Mouse (Mus musculus) forebrain, embryonic 11.5 days (tissue): ENCODE results near the gene Fkbp8. TPM values are rescaled to one million over a fixed set of nuclear protein-coding genes. Genes with fewer than 3 reads are reported as not detected.
A peak's percentile ranks its signal among the peaks of the same experiment; 100 is the strongest.

Experiments
- ATAC-seq: fragments of 200-750 bp; cut with Nextera tagmentation; replicated peaks from 2 replicates; pipeline ENCODE4 v1.8.0; 2017; ENCODE audit warnings: moderate TSS enrichment; ENCODE audit not compliant: low FRiP score
- DNase-seq: peaks from one replicate; pipeline ENCODE4 v3.0.0-alpha.2; 2017; ENCODE audit warnings: low spot score
- H3K27ac ChIP-seq: fragments of 300-500 bp; sonication (generic); 2 replicates; pipeline ENCODE4 v1.5.1; 2014; ENCODE audit warnings: low read depth, low read length
- H3K27me3 ChIP-seq: fragments of 300-500 bp; sonication (generic); 2 replicates; pipeline ENCODE4 v1.6.1; 2014; ENCODE audit warnings: mild to moderate bottlenecking, low read length, mixed read lengths; ENCODE audit not compliant: control insufficient read depth, insufficient read depth
- H3K36me3 ChIP-seq: fragments of 300-500 bp; sonication (generic); 2 replicates; pipeline ENCODE4 v1.6.1; 2014; ENCODE audit warnings: mild to moderate bottlenecking, low read length, moderate library complexity, mixed read lengths; ENCODE audit not compliant: control insufficient read depth, insufficient read depth
- H3K4me1 ChIP-seq: fragments of 300-500 bp; sonication (generic); replicated peaks from 2 replicates; pipeline ENCODE4 v1.6.1; 2014; ENCODE audit warnings: low read length, mixed read lengths; ENCODE audit not compliant: control insufficient read depth, insufficient read depth
- H3K4me2 ChIP-seq: fragments of 300-500 bp; sonication (generic); 2 replicates; pipeline ENCODE4 v1.6.1; 2014; ENCODE audit warnings: low read depth, mild to moderate bottlenecking, low read length, moderate library complexity, mixed read lengths; ENCODE audit not compliant: severe bottlenecking
- H3K4me3 ChIP-seq: fragments of 300-500 bp; sonication (generic); 2 replicates; pipeline ENCODE4 v1.5.1; 2014; ENCODE audit warnings: low read depth, low read length
- H3K9ac ChIP-seq: fragments of 300-500 bp; sonication (generic); 2 replicates; pipeline ENCODE4 v1.6.1; 2014; ENCODE audit warnings: low read length
- H3K9me3 ChIP-seq: fragments of 300-500 bp; sonication (generic); 2 replicates; pipeline ENCODE4 v1.6.1; 2016; ENCODE audit warnings: low read length, mixed read lengths; ENCODE audit not compliant: control insufficient read depth
- WGBS: fragments of 180-500 bp; shearing (Covaris S2); extraction: QIAGEN DNeasy Blood & Tissue Kit; methylation state at CpG from one replicate; pipeline ENCODE4 v1.1.7; 2014; 5-methylcytosine and 5-hydroxymethylcytosine counted together
- polyA plus RNA-seq: library from polyadenylated mRNA; unstranded; fragments of >200 nt; fragmentation: Nextera tagmentation; extraction: Ambion mirVana; gene quantifications from 2 replicates; pipeline ENCODE4 v1.2.1, GENCODE M21; 2014

The Fkbp8 gene
- polyA plus RNA-seq, 1 experiment from 2014 or later: 268 TPM

DNA sequence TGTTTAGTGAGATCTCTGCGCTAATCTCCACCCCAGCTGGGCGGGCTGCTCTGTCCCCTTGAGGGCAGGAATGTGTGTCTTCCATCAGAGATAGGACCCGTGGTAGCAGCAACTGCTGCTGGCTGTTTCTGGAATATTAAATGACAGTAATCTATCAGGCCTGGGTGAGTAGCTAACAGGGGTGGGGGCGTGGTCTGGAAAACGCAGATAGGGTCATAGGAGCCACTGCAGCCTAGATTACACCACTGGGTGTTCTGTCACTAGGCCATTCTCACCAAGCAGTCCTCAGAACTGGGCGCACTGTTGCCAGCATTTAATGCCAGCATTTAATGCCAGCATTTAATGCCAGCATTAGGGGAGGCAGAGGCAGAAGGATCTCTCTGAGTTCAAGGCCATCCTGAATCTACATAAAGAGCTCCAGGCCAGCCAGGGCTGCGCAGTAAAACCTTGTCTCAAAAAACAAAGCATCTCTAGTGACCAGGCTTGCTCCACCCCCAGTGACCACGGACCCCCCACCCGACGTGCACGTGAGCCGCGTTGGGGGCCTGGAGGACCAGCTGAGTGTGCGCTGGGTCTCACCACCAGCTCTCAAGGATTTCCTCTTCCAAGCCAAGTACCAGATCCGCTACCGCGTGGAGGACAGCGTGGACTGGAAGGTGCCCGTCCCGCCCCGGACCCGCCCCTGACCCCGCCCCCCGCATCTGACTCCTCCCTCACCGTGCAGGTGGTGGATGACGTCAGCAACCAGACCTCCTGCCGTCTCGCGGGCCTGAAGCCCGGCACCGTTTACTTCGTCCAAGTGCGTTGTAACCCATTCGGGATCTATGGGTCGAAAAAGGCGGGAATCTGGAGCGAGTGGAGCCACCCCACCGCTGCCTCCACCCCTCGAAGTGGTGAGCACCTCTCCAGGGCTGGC is 26.9 kb upstream of the Fkbp8 start:
- H3K27ac ChIP-seq: no peak overlapping the region
- no peaks in the 10 kb centered on the region for H3K36me3 ChIP-seq
- no peaks in the 10 kb centered on the region for H3K9me3 ChIP-seq
- peaks cover 7% of the 10 kb centered on the region for H3K4me1 ChIP-seq
- no peak overlapping the region for H3K9ac ChIP-seq
- WGBS: 6% methylated on average over 39 of the region's 39 CpGs
- H3K27me3 ChIP-seq: peaks cover 76% of the 10 kb centered on the region
- H3K4me2 ChIP-seq: peak overlapping the region; percentile 26
- ATAC-seq (no peak), DNase-seq (peak; percentile 74)
- H3K4me3 ChIP-seq: no peak overlapping the region

DNA sequence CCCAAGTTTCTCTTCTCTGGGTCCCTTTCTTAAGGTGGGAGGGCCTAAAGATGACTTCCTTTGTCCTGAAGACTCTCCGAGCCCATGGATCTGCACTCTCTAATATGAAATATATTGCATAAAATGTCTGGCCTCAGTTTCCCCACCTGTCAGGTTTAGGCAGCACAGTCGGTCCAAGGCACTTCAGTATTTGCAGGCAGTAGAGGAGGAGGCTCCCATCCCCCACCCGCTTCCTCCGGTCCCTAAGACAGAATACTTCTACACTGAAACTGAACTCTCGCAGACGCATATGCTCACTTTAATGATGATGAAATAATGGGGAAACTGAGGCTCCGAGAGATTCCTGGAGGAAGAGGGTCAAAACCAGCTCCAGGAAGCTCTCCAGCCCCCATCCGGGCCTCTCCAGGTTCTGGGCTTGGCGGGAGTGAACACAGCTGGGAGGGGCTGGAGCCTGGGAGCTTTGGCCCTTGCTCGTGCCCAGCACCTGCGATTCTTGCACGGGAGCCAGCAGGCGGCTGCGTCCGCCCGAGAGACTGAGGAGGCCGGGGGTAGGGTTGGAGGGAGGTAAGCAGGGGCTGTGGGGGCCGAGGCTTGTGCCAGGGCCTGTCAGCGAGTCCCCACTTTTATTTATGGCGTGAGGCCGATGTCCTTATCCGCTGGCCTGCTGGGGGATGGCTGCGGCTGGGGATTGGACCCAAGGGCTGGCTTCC is 25.5 kb upstream of the Fkbp8 start:
- no peaks in the 10 kb centered on the region for H3K36me3 ChIP-seq
- H3K4me1 ChIP-seq: peaks cover 8% of the 10 kb centered on the region
- no peak overlapping the region for H3K27ac ChIP-seq
- peaks cover 63% of the 10 kb centered on the region for H3K27me3 ChIP-seq
- ATAC-seq: no peak
- H3K9ac ChIP-seq: no peak overlapping the region
- no peak overlapping the region for H3K4me2 ChIP-seq
- no peak overlapping the region for H3K4me3 ChIP-seq
- 9% methylated on average over 23 of the region's 23 CpGs for WGBS
- H3K9me3 ChIP-seq: no peaks in the 10 kb centered on the region
- DNase-seq: no peak

DNA sequence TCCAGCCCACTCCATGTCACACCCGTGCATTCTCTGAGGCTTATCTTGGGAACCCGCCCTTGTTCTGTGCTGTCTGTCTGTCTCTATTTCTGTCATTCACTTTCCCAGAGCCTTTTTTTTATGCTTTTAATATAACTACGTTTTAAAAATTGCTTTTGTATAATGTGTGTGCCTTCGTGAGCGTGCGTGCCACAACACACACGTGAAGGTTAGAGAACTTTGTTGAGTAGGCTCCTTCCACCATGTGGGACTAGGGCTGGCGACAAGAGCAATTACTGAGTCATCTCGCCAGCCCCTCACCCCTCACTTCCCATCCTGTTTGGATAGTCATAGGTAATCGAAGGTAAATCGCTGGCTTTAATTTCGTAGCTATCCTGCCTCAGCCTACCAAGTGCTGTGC is 25.0 kb upstream of the Fkbp8 start:
- WGBS: 27% methylated on average over 12 of the region's 12 CpGs
- H3K4me2 ChIP-seq: no peak overlapping the region
- no peak for ATAC-seq
- H3K27ac ChIP-seq: no peak overlapping the region
- peaks cover 3% of the 10 kb centered on the region; the same call in 1 of the 2 replicates for H3K36me3 ChIP-seq
- H3K4me3 ChIP-seq: no peak overlapping the region
- no peaks in the 10 kb centered on the region for H3K9me3 ChIP-seq
- H3K27me3 ChIP-seq: peaks cover 58% of the 10 kb centered on the region
- H3K9ac ChIP-seq: no peak overlapping the region
- H3K4me1 ChIP-seq: peaks cover 8% of the 10 kb centered on the region
- DNase-seq: no peak

DNA sequence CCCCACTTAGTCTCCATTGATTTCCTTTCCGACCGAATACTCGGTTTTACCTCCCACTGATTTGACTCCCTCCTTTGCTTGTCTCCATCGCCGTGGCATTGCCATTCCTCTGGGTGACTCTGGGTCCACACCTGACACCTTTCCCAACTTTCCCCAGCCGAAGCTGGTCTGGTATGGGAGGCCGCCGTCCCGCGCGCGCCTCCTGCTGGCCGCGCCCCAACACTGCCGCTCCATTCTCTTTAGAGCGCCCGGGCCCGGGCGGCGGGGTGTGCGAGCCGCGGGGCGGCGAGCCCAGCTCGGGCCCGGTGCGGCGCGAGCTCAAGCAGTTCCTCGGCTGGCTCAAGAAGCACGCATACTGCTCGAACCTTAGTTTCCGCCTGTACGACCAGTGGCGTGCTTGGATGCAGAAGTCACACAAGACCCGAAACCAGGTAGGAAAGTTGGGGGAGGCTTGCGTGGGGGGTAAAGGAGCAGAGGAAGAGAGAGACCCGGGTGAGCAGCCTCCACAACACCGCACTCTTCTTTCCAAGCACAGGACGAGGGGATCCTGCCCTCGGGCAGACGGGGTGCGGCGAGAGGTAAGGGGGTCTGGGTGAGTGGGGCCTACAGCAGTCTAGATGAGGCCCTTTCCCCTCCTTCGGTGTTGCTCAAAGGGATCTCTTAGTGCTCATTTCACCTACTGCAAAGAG is 24.3 kb upstream of the Fkbp8 start:
- Histone ChIP-seq H3K4me3 (no peak overlapping the region), H3K4me1 (peaks cover 8% of the 10 kb centered on the region), H3K9ac (no peak overlapping the region), H3K36me3 (peaks cover 7% of the 10 kb centered on the region; the same call in 1 of the 2 replicates), H3K9me3 (no peaks in the 10 kb centered on the region), H3K4me2 (peak overlapping the region; percentile 18; the same call in 1 of the 2 replicates), H3K27ac (no peak overlapping the region), H3K27me3 (peaks cover 53% of the 10 kb centered on the region)
- 10% methylated on average over 46 of the region's 46 CpGs for WGBS
- ATAC-seq: 0 out of 2 replicates have a peak, but pooled peaks have one; percentile 11
- peak; percentile 86 for DNase-seq

DNA sequence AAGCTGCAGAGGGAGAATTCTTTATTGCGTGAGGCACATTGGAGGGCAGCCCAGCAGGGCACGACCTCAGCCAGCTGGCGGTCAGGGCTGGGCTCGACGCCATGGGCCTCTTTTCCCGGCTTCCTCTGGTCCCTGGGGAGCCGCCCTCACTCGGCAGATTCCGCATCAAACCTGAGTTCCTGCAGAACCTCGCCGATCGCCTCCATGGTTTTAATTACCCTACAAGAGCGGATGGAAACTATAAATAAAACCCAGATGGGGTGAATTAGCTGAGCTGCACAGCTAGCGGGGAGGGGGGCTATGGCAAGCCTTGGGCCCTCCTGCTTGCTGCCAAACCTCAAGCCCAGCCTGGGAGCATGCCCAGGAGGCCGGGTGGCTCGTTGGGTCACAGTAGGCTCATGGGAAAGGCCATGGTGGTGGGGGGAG is 23.2 kb upstream of the Fkbp8 start:
- Histone ChIP-seq H3K9me3 (no peaks in the 10 kb centered on the region), H3K4me2 (no peak overlapping the region), H3K4me3 (no peak overlapping the region), H3K4me1 (peaks cover 17% of the 10 kb centered on the region), H3K27me3 (peaks cover 43% of the 10 kb centered on the region), H3K36me3 (peaks cover 7% of the 10 kb centered on the region; the same call in 1 of the 2 replicates), H3K9ac (no peak overlapping the region), H3K27ac (no peak overlapping the region)
- DNase-seq (no peak), ATAC-seq (no peak)
- 58% methylated on average over 16 of the region's 16 CpGs for WGBS

DNA sequence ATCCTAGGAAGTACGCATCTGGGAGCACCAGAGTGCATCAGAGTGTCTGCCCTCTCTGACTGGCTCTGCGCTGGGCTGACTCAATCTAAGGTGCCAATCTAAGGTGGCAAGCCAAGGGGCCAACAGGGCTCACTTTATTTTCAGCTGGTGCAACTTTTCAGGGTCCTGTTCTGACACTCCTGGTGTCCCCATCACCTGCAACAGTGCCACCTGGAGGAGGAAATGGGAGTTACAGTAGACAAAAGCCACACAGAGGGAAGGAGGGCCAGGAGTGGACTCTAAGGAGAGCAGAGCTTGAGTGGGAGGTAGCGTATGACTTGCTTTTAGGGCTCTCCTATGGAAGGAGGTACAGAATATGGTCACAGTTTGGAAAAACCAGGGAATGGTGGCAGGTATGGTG is 22.7 kb upstream of the Fkbp8 start:
- no peak overlapping the region for H3K27ac ChIP-seq
- H3K4me3 ChIP-seq: no peak overlapping the region
- DNase-seq: peak; percentile 85

DNA sequence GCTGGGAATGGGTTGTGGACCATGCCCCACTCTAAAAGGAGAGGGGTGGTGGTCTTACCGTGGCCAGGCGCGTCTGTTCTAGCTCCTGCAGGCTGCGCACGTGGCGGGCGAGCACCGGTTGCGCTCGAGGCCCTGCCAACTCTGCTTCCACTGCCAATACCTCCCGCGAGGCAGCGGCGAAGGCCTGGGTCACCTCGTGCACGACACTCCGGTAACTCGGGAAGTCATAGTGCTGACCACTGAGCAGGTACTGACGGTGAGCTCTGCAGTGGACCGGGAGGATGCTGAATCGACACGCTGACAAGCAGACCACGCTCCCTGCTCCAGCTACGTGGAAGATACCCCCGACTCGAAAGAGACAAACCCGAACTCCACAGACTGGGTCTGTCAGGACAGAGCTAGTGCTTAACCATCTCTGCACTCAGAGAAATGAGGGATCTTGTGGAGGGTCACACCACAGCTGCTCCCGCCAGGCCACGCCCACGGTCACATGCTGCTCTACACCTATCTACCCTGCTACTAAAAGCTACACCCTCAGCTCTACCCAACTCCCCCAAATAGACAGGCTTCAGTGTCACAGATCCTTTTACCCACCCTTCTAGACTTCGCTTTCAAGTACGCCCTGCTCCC is 21.7 kb upstream of the Fkbp8 start:
- Histone ChIP-seq H3K27ac (peak overlapping the region; percentile 73), H3K9me3 (no peaks in the 10 kb centered on the region), H3K4me3 (peak overlapping the region; percentile 62), H3K27me3 (peaks cover 29% of the 10 kb centered on the region), H3K9ac (peak overlapping the region; percentile 83), H3K36me3 (peaks cover 7% of the 10 kb centered on the region; the same call in 1 of the 2 replicates), H3K4me2 (peak overlapping the region; percentile 76), H3K4me1 (peaks cover 18% of the 10 kb centered on the region)
- WGBS: 37% methylated on average over 32 of the region's 32 CpGs
- no peak for DNase-seq
- peak; percentile 25; the same call in 1 of the 2 replicates for ATAC-seq

More for the DNA sequence above, 22.7 kb upstream of the Fkbp8 start:
- H3K9me3 ChIP-seq: no peaks in the 10 kb centered on the region
- no peak overlapping the region for H3K4me2 ChIP-seq
- H3K9ac ChIP-seq: no peak overlapping the region
- no peak for ATAC-seq
- H3K4me1 ChIP-seq: peaks cover 18% of the 10 kb centered on the region
- H3K36me3 ChIP-seq: peaks cover 7% of the 10 kb centered on the region; the same call in 1 of the 2 replicates
- 69% methylated on average over 3 of the region's 3 CpGs for WGBS
- peaks cover 38% of the 10 kb centered on the region for H3K27me3 ChIP-seq
